Mouse (Mus musculus): ENCODE measurements at regions not wholly inside any gene's neighbourhood (a gene's known extent, or its start where the extent isn't known, plus 50 kb on each side); places are given as distances from the start of the nearest gene placed in this dataset.

GRCm38 (mm10) chr10:97383881-97384280 lies 95.5 kb upstream of the Dcn start:
- DNase-seq (ENCODE audit: low spot score) = no peak

- DNase-seq (ENCODE audit: low spot score) = no peak
Observed at GRCm38 (mm10) chr10:97387196-97387876, 92.1 kb upstream of the Dcn start.

DNA sequence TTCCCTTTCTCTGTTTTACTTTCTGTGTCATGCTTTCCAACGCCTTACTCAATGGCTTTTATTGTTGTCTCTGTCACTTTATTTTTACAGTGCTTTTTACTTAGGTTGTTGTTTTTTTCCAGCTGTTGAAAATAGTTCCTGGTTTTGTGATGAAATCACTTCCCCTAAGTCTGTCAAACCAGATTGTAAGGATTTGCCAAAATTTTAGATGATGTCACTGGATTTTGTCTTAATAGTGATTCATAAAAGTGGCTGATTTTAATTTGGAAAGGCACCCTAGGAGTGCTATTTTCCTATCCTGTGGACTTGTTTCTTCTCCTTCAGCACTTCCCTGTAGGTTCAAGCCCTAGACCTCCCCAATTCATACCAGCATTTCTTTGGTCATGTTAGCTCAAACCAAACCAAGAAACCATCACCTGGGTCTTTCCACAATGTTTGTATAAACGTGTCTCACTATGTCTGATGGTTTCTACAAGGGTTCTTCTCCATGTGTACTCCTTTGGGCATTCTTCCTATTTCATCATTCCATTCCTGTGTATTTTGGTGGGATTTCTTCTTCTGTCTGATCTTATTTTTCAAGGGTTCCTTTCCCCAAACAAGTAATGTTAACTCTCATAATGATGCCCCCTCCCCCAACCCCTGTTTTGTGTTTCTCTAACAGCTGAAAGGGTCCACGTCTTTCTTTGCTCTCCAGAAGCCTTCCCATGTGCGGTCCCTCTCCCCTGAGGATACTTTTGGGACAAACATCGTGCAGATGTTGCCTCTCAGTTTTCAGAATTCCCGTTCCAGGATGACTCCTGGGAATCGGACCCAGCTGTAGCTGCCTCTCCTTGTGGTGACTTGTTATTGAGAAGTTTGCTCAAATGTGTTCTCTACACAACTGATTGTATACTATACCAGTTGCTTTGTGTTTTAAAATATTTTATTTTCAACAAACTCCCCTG lies 89.5 kb upstream of the Dcn start:
- no peak for DNase-seq (ENCODE audit: low spot score)

GRCm38 (mm10) chr10:97397062-97397771 lies 82.2 kb upstream of the Dcn start:
- DNase-seq (ENCODE audit: low spot score) = no peak

- DNase-seq (ENCODE audit: low spot score) = no peak
Observed at GRCm38 (mm10) chr10:97397896-97398295, 81.5 kb upstream of the Dcn start.

DNA sequence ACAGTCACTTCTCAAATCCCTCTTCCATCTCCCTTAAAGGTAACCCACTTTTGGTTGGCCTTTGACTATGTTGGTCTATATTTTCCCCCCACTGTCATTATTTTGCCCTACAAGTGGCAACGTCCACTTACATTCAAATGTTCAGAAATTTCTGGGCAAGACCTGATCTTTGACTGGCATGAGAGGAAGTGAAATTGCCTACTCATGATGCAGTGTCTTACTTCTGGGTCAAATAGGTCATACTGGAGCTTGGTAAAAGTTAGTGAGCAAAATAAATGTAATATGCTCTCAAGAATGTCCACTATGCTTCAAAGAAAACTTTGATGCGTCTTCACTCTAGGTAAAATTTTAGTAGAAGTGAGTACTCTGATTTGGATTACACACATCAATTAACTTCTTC lies 76.9 kb upstream of the Dcn start:
- no peak for DNase-seq (ENCODE audit: low spot score)

DNA sequence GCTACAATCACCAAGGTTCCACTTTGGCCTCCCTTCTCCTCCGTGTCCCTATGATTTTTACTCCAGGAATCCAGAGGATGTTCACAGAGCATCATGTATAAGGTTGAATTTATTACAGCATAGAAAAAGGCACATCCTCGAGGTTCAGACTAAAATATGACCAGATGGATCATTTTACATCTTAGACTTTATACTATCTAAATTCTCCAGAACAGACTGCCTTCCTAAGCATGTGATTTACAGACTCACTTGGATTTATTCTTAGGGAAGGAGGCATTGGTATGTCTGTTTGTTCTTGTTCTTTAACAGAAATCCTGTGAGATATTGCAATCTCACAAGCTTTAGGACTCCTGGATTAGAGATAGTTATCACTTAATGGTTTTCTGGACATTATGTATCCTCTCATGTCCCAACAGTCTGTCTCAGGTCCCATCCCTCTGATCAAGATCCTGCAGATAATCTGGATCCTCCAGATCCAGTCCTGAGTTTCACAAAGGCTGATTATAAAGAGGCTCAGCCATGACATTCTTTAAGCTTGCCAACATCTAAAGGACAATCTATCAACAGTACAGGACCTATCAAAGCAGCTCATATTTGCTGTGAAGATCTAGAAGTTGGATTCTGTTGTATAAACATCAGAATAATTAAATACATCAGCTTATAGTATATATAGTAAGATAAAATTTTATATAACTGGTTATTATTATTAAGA lies 75.2 kb upstream of the Dcn start:
- DNase-seq (ENCODE audit: low spot score) = no peak

DNA sequence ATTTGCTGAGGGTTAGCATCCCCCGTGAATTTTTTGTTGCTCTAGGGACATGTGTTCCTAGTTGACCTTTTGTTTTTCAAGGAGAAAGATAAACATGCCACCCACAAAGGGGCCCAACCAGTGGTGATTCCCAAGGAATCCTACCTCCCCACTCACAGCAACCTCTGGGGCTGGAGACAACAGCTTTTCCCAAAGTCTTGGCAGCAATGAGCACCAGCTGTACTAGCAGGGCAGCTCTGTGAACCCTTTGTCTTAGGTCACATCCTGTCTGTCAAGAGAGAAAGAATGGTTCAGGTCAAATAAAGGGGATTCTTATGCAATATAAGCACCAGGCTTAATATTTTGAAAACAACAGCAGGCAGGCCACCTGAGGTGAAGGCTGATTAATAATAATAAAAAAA lies 70.2 kb upstream of the Dcn start:
- no peak for DNase-seq (ENCODE audit: low spot score)

GRCm38 (mm10) chr10:97409909-97410308 lies 69.5 kb upstream of the Dcn start:
- no peak for DNase-seq (ENCODE audit: low spot score)

DNA sequence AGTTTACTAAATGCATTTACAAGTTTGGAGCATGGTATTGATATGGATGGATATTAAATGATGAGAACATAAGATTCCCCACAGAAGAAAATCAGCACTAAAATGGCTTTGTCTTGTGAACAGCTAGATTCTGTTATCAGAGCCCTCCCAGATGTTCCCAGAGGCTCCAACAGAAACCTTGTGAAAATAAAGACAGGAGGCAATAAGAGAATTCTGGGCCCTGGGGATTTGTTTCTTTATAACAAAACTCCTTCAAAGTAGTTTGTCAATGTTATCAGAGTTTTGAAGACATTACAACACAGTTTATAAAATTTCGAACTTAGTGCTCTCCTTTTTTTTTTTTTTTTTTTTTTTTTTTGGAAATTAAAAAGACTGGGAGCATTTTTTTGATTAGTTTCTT lies 56.8 kb upstream of the Dcn start:
- no peak for DNase-seq (ENCODE audit: low spot score)

- no peak for DNase-seq (ENCODE audit: low spot score)
Observed at GRCm38 (mm10) chr10:97423039-97423700, 56.2 kb upstream of the Dcn start.
